Mouse (Mus musculus): ENCODE results near the gene Pdgfra. TPM values are rescaled to one million over a fixed set of nuclear protein-coding genes. Genes with fewer than 3 reads are reported as not detected.

Gene Pdgfra
- total and polyA plus RNA-seq, 3 experiments = 0.60 TPM; not detected in 2

- TF ChIP-seq TAL1 (conservative IDR thresholded peaks at IDR 0.05; ENCODE audit: low read depth, low read length) = no peak
- H3K4me1 ChIP-seq (ENCODE audit: insufficient read depth, low read depth, low read length) = peaks cover 10% of the 10 kb centered on the region
- no peaks in the 10 kb centered on the region for H3K36me3 ChIP-seq (replicated peaks)
- H3K9me3 ChIP-seq (replicated peaks) = no peaks in the 10 kb centered on the region
- no peak overlapping the region for H3K4me3 ChIP-seq (ENCODE audit: low read depth, low read length)
- ATAC-seq (ENCODE audit: extremely low read depth, insufficient number of reproducible peaks, low FRiP score, poor library complexity, severe bottlenecking) (no peak), DNase-seq (ENCODE audit: low spot score) (no peak)
- H3K27me3 ChIP-seq (ENCODE audit: insufficient read depth, low read length) = peaks cover 39% of the 10 kb centered on the region
Observed at GRCm38 (mm10) chr5:75207905-75208304, 55.8 kb downstream of the Pdgfra start.

- no peaks in the 10 kb centered on the region for H3K9me3 ChIP-seq (replicated peaks)
- H3K27me3 ChIP-seq (ENCODE audit: insufficient read depth, low read length) = peaks cover 42% of the 10 kb centered on the region
- H3K4me3 ChIP-seq (ENCODE audit: low read depth, low read length) = no peak overlapping the region
- peaks cover 21% of the 10 kb centered on the region for H3K4me1 ChIP-seq (ENCODE audit: insufficient read depth, low read depth, low read length)
- TF ChIP-seq GATA2 (IDR thresholded peaks at IDR 0.05; ENCODE audit: borderline replicate concordance, low read depth, low read length) = no peak
- H3K36me3 ChIP-seq (replicated peaks) = no peaks in the 10 kb centered on the region
- peak; percentile 16 for DNase-seq (ENCODE audit: low spot score)
- no peak for ATAC-seq (ENCODE audit: extremely low read depth, insufficient number of reproducible peaks, low FRiP score, poor library complexity, severe bottlenecking)
Observed at GRCm38 (mm10) chr5:75209966-75210365, 57.9 kb downstream of the Pdgfra start.

GRCm38 (mm10) chr5:75214520-75214919, 62.4 kb downstream of the Pdgfra start:
- ATAC-seq (ENCODE audit: extremely low read depth, insufficient number of reproducible peaks, low FRiP score, poor library complexity, severe bottlenecking) = no peak
- TF ChIP-seq CTCF (IDR thresholded peaks at IDR 0.05; ENCODE audit: low read depth, low read length) (no peak), GATA2 (IDR thresholded peaks at IDR 0.05; ENCODE audit: borderline replicate concordance, low read depth, low read length) (no peak), TAL1 (conservative IDR thresholded peaks at IDR 0.05; ENCODE audit: low read depth, low read length) (no peak), GATA1 (IDR thresholded peaks at IDR 0.05; ENCODE audit: borderline replicate concordance, low read length) (no peak), POLR2AphosphoS5 (IDR thresholded peaks at IDR 0.05; ENCODE audit: insufficient replicate concordance, low read depth, low read length) (no peak)

GRCm38 (mm10) chr5:75214929-75215328, 62.8 kb downstream of the Pdgfra start:
- Histone ChIP-seq H3K4me3 (ENCODE audit: low read depth, low read length) (no peak overlapping the region), H3K4me1 (ENCODE audit: insufficient read depth, low read depth, low read length) (peaks cover 23% of the 10 kb centered on the region), H3K36me3 (replicated peaks) (no peaks in the 10 kb centered on the region), H3K27me3 (ENCODE audit: insufficient read depth, low read length) (peaks cover 21% of the 10 kb centered on the region), H3K9me3 (replicated peaks) (no peaks in the 10 kb centered on the region)
- no peak for TF ChIP-seq POLR2AphosphoS5 (IDR thresholded peaks at IDR 0.05; ENCODE audit: insufficient replicate concordance, low read depth, low read length)
- TF ChIP-seq TAL1 (conservative IDR thresholded peaks at IDR 0.05; ENCODE audit: low read depth, low read length) = no peak
- no peak for TF ChIP-seq GATA1 (IDR thresholded peaks at IDR 0.05; ENCODE audit: borderline replicate concordance, low read length)
- no peak for DNase-seq (ENCODE audit: low spot score)
- ATAC-seq (ENCODE audit: extremely low read depth, insufficient number of reproducible peaks, low FRiP score, poor library complexity, severe bottlenecking) = no peak

More at GRCm38 (mm10) chr5:75214520-75214919, 62.4 kb downstream of the Pdgfra start:
- Histone ChIP-seq H3K4me1 (ENCODE audit: insufficient read depth, low read depth, low read length) (peaks cover 23% of the 10 kb centered on the region), H3K36me3 (replicated peaks) (no peaks in the 10 kb centered on the region), H3K4me3 (ENCODE audit: low read depth, low read length) (no peak overlapping the region), H3K9me3 (replicated peaks) (no peaks in the 10 kb centered on the region), H3K27me3 (ENCODE audit: insufficient read depth, low read length) (peaks cover 21% of the 10 kb centered on the region)
- peak; percentile 33 for DNase-seq (ENCODE audit: low spot score)

- ATAC-seq (ENCODE audit: extremely low read depth, insufficient number of reproducible peaks, low FRiP score, poor library complexity, severe bottlenecking) = no peak
- no peak for DNase-seq (ENCODE audit: low spot score)
- TF ChIP-seq POLR2AphosphoS5 (IDR thresholded peaks at IDR 0.05; ENCODE audit: insufficient replicate concordance, low read depth, low read length) (no peak), CTCF (IDR thresholded peaks at IDR 0.05; ENCODE audit: low read depth, low read length) (no peak), GATA1 (IDR thresholded peaks at IDR 0.05; ENCODE audit: borderline replicate concordance, low read length) (no peak), GATA2 (IDR thresholded peaks at IDR 0.05; ENCODE audit: borderline replicate concordance, low read depth, low read length) (no peak), TAL1 (conservative IDR thresholded peaks at IDR 0.05; ENCODE audit: low read depth, low read length) (no peak)
- no peaks in the 10 kb centered on the region for H3K9me3 ChIP-seq (replicated peaks)
- H3K4me3 ChIP-seq (ENCODE audit: low read depth, low read length) = no peak overlapping the region
- peaks cover 23% of the 10 kb centered on the region for H3K4me1 ChIP-seq (ENCODE audit: insufficient read depth, low read depth, low read length)
- H3K27me3 ChIP-seq (ENCODE audit: insufficient read depth, low read length) = peaks cover 21% of the 10 kb centered on the region
- no peaks in the 10 kb centered on the region for H3K36me3 ChIP-seq (replicated peaks)
Observed at GRCm38 (mm10) chr5:75215678-75216256, 63.7 kb downstream of the Pdgfra start.

GRCm38 (mm10) chr5:75221610-75222009, 69.5 kb downstream of the Pdgfra start:
- DNase-seq (ENCODE audit: low spot score) (no peak), ATAC-seq (ENCODE audit: extremely low read depth, insufficient number of reproducible peaks, low FRiP score, poor library complexity, severe bottlenecking) (no peak)
- Histone ChIP-seq H3K36me3 (replicated peaks) (no peaks in the 10 kb centered on the region), H3K4me3 (ENCODE audit: low read depth, low read length) (no peak overlapping the region), H3K4me1 (ENCODE audit: insufficient read depth, low read depth, low read length) (peaks cover 11% of the 10 kb centered on the region), H3K27me3 (ENCODE audit: insufficient read depth, low read length) (peaks cover 36% of the 10 kb centered on the region), H3K9me3 (replicated peaks) (no peaks in the 10 kb centered on the region)
- TF ChIP-seq GATA2 (IDR thresholded peaks at IDR 0.05; ENCODE audit: borderline replicate concordance, low read depth, low read length) (no peak), TAL1 (conservative IDR thresholded peaks at IDR 0.05; ENCODE audit: low read depth, low read length) (no peak), CTCF (IDR thresholded peaks at IDR 0.05; ENCODE audit: low read depth, low read length) (no peak), GATA1 (IDR thresholded peaks at IDR 0.05; ENCODE audit: borderline replicate concordance, low read length) (no peak), POLR2AphosphoS5 (IDR thresholded peaks at IDR 0.05; ENCODE audit: insufficient replicate concordance, low read depth, low read length) (no peak)

Data from G1E (cell line).